Mouse (Mus musculus): ENCODE results near the gene Tat.

Gene Tat

GRCm38 (mm10) chr8:109990224-109990623 lies at the start of gene Tat:
Tat (plus strand) TSS chr8:109990437.
- DNase-seq, result no peak

GRCm38 (mm10) chr8:109941606-109942360 lies 48.5 kb upstream of the Tat start:
- no peak for DNase-seq

GRCm38 (mm10) chr8:109945153-109945632 lies 45.0 kb upstream of the Tat start:
- no peak for DNase-seq

- DNase-seq, result no peak
Measured at GRCm38 (mm10) chr8:109945694-109946093, 44.5 kb upstream of the Tat start.

GRCm38 (mm10) chr8:109946272-109946671 lies 44.0 kb upstream of the Tat start:
- DNase-seq, result no peak

GRCm38 (mm10) chr8:109947447-109948284 lies 42.6 kb upstream of the Tat start:
- peak; percentile 63 for DNase-seq

GRCm38 (mm10) chr8:109948285-109948564 lies 42.0 kb upstream of the Tat start:
- no peak for DNase-seq

- DNase-seq, result no peak
Measured at GRCm38 (mm10) chr8:109952171-109952570, 38.1 kb upstream of the Tat start.

GRCm38 (mm10) chr8:109954486-109954948 lies 35.7 kb upstream of the Tat start:
- no peak for DNase-seq

GRCm38 (mm10) chr8:109957167-109958028 lies 32.8 kb upstream of the Tat start:
- peak; percentile 58 for DNase-seq

GRCm38 (mm10) chr8:109958036-109958655 lies 32.1 kb upstream of the Tat start:
- peak; percentile 52 for DNase-seq

GRCm38 (mm10) chr8:109959112-109959511 lies 31.1 kb upstream of the Tat start:
- DNase-seq, result no peak

GRCm38 (mm10) chr8:109961693-109962367 lies 28.4 kb upstream of the Tat start, which contains the start of gene Marveld3:
Marveld3 (minus strand) TSS chr8:109962203.
- DNase-seq, result peak; percentile 85

- DNase-seq, result no peak
Measured at GRCm38 (mm10) chr8:109962896-109963295, 27.3 kb upstream of the Tat start.

- no peak for DNase-seq
Measured at GRCm38 (mm10) chr8:109963421-109963820, 26.8 kb upstream of the Tat start.

- no peak for DNase-seq
Measured at GRCm38 (mm10) chr8:109964106-109964505, 26.1 kb upstream of the Tat start.

- DNase-seq, result no peak
Measured at GRCm38 (mm10) chr8:109968837-109969236, 21.4 kb upstream of the Tat start.

- peak; percentile 35 for DNase-seq
Measured at GRCm38 (mm10) chr8:109970323-109970722, 19.9 kb upstream of the Tat start.

GRCm38 (mm10) chr8:109972901-109973300 lies 17.3 kb upstream of the Tat start:
- DNase-seq, result no peak

GRCm38 (mm10) chr8:109979339-109979738 lies 10.9 kb upstream of the Tat start:
- DNase-seq, result no peak

GRCm38 (mm10) chr8:109982386-109983105 lies 7.7 kb upstream of the Tat start:
- DNase-seq, result no peak
